Mouse (Mus musculus) heart, embryonic 12.5 days (tissue): ENCODE measurements around the gene Clec2g. TPM values are rescaled to one million over a fixed set of nuclear protein-coding genes. Genes with fewer than 3 reads are reported as not detected.
A peak's percentile ranks its signal among the peaks of the same experiment; 100 is the strongest.
"Not testable (repeated sequence)": the region's sequence is repeated elsewhere in the genome, so short reads cannot be mapped to it uniquely, and the experiment has no call there.

Source experiments
- ATAC-seq: fragments of 200-750 bp; cut with Nextera tagmentation; 2 replicates; pipeline ENCODE4 v1.8.0; 2017; ENCODE audit warnings: moderate TSS enrichment, moderate library complexity; ENCODE audit not compliant: insufficient number of reproducible peaks, low FRiP score
- H3K27ac ChIP-seq: fragments of 300-500 bp; sonication (generic); 2 replicates; pipeline ENCODE4 v1.5.1; 2016; ENCODE audit warnings: mild to moderate bottlenecking, moderate library complexity; ENCODE audit not compliant: poor library complexity, severe bottlenecking
- H3K27me3 ChIP-seq: fragments of 300-500 bp; sonication (generic); replicated peaks from 2 replicates; pipeline ENCODE4 v1.6.1; 2016; ENCODE audit warnings: mild to moderate bottlenecking, moderate library complexity
- H3K36me3 ChIP-seq: fragments of 300-500 bp; sonication (generic); 2 replicates; pipeline ENCODE4 v1.6.1; 2016; ENCODE audit warnings: mild to moderate bottlenecking, moderate library complexity
- H3K4me1 ChIP-seq: fragments of 300-500 bp; sonication (generic); replicated peaks from 2 replicates; pipeline ENCODE4 v1.6.1; 2016; ENCODE audit warnings: mild to moderate bottlenecking
- H3K4me2 ChIP-seq: fragments of 300-500 bp; sonication (generic); 2 replicates; pipeline ENCODE4 v1.6.1; 2016; ENCODE audit warnings: mild to moderate bottlenecking, moderate library complexity
- H3K4me3 ChIP-seq: fragments of 300-500 bp; sonication (generic); 2 replicates; pipeline ENCODE4 v1.5.1; 2016; ENCODE audit warnings: mild to moderate bottlenecking
- H3K9ac ChIP-seq: fragments of 300-500 bp; sonication (generic); 2 replicates; pipeline ENCODE4 v1.6.1; 2016; ENCODE audit warnings: mild to moderate bottlenecking, moderate library complexity
- H3K9me3 ChIP-seq: fragments of 300-500 bp; sonication (generic); replicated peaks from 2 replicates; pipeline ENCODE4 v1.6.1; 2016; ENCODE audit warnings: mild to moderate bottlenecking, moderate library complexity
- WGBS: fragments of 180-500 bp; shearing (Covaris S2); methylation state at CpG from one replicate; pipeline ENCODE4 v1.1.7; 2016; 5-methylcytosine and 5-hydroxymethylcytosine counted together
- polyA plus RNA-seq: library from polyadenylated mRNA; unstranded; fragments of >200 nt; fragmentation: Nextera tagmentation; extraction: Ambion mirVana; gene quantifications from 2 replicates; pipeline ENCODE4 v1.2.1, GENCODE M21; 2016

The Clec2g gene
- polyA plus RNA-seq, 1 experiment from 2014 or later: not detected

DNA sequence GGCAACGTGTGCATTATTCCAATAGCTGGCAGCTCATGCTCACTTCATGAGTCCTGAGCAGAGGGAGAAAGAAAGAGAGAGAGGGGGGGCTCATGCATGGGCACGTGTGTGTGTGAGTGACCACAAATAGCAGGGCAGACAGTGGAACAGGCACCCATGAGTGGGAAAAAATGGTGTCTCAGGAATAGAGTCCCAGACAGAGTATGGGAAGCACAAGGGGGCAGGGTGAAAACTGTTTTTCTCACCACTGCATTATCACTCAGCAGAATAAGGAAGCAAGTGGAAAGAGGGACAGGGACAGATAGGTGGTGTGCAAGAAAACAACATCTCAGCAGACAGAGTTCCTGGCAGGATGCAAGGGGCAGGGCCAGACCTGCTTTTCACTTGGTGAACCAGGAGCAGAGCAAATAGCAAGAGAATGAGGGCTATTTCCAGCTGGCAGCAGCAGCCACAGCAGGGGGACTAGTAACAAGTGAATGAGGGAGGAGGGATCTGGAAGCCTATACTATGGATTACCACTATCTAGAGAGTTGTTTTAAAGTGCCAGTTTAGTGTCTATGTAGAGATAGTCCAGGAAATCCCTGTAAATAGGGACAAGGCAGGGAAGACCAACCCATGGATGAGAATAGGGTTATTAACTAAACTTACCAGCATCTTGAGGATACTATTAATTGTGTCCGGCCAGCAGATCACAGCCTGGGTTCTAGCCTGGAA, 62.0 kb downstream of the Clec2g start:
- 0 out of 2 replicates have a peak overlapping the region, but pooled peaks have one; percentile 18 for H3K4me2 ChIP-seq

DNA sequence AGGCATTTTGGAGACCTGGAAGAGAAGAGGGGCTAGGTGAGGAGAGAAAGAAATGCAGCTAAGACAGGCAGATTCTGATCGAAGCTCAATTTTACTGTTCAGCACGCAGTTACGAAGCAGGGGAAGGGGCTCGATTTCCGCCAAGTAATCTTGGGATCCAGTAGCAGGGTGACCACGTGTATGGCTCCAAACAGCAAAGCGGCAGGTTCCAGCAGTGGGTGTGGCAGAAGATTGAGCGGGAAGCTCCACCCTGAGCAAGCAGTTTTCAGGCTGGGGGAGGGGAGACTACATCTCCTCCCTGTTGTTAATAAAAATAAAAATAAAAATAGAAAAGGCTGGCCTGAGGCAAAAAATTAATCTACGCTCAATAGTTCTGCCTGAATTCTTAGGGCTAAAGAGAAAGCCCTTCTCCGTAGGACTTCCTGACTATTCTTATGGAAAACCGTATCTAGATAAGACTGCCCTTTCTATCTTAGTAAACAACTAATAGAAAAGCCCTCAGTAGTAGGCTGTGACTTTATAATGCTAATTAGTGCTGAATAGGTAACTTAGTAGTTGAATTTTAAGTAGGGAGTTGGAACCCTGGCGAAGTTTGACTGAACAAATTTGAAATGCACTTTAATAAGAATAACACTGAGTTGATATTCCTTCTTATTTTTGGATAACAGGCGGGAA, 62.7 kb downstream of the Clec2g start:
- H3K4me1 ChIP-seq: peaks cover 8% of the 10 kb centered on the region; the same call in 1 of the 2 replicates
- no peak overlapping the region for H3K9ac ChIP-seq
- no peaks in the 10 kb centered on the region for H3K36me3 ChIP-seq
- H3K9me3 ChIP-seq: no peaks in the 10 kb centered on the region
- no peak for ATAC-seq
- H3K4me2 ChIP-seq: 0 out of 2 replicates have a peak overlapping the region, but pooled peaks have one; percentile 18
- H3K27me3 ChIP-seq: no peaks in the 10 kb centered on the region
- H3K27ac ChIP-seq: no peak overlapping the region
- no peak overlapping the region for H3K4me3 ChIP-seq
- 69% methylated on average over 13 of the region's 13 CpGs for WGBS

More for the DNA sequence above, 62.0 kb downstream of the Clec2g start:
- H3K9me3 ChIP-seq: no peaks in the 10 kb centered on the region
- no peak overlapping the region for H3K4me3 ChIP-seq
- H3K27me3 ChIP-seq: no peaks in the 10 kb centered on the region
- no peak overlapping the region for H3K27ac ChIP-seq
- H3K4me1 ChIP-seq: peaks cover 8% of the 10 kb centered on the region; the same call in 1 of the 2 replicates
- 61% methylated on average over 3 of the region's 3 CpGs for WGBS
- H3K36me3 ChIP-seq: no peaks in the 10 kb centered on the region
- no peak overlapping the region for H3K9ac ChIP-seq
- peak; percentile 56 for ATAC-seq

DNA sequence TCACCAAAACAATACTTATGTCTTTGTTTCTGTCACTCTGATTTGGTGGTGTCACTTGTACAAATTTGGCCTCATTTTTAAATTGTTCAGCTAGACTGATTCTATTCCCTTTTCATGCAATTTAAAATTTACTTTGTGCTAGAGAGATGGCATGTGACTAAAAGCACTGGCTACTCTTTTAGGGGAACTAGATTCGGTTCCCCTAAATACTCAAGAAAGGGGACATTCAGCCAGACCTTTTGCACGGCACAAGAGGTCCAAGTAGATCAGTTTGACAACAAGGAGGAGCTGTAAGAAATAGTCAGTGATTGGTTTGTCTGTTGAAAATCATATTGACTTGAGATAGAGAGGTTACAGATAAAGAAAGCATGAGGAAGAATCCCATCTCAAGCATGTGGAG, 67.2 kb downstream of the Clec2g start:
- 77% methylated on average over 2 of the region's 2 CpGs for WGBS
- no peak overlapping the region for H3K9ac ChIP-seq
- H3K4me2 ChIP-seq: no peak overlapping the region
- H3K9me3 ChIP-seq: no peaks in the 10 kb centered on the region
- H3K36me3 ChIP-seq: no peaks in the 10 kb centered on the region
- no peaks in the 10 kb centered on the region for H3K27me3 ChIP-seq
- no peak for ATAC-seq
- H3K27ac ChIP-seq: no peak overlapping the region
- no peak overlapping the region for H3K4me3 ChIP-seq
- H3K4me1 ChIP-seq: 0 out of 2 replicates have a peak, but pooled peaks cover 4% of the 10 kb centered on the region

DNA sequence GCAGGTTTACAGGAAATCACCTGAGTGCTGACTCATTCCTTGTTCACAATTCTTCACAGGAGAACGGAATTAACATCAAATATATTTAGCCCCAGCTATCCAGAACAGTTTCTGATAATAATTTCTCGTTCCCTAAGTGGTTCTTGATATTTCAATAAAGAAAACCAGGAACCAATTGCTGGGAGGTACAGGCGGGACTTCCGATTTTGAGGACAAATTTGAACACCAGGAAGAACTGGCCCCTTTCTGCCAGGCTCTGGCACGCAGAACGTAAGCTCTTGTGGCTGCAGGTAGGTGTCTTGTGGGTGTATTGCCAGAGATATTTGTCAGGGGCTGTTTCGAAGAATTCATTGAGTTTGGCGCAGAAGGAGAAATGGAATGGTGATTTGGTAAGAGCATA, 74.4 kb downstream of the Clec2g start:
- H3K9ac ChIP-seq: no peak overlapping the region
- H3K4me2 ChIP-seq: no peak overlapping the region
- H3K27me3 ChIP-seq: no peaks in the 10 kb centered on the region
- ATAC-seq: no peak
- no peak overlapping the region for H3K4me3 ChIP-seq
- H3K27ac ChIP-seq: no peak overlapping the region
- WGBS: 82% methylated on average over 8 of the region's 8 CpGs
- no peaks in the 10 kb centered on the region for H3K36me3 ChIP-seq
- H3K9me3 ChIP-seq: no peaks in the 10 kb centered on the region
- no peaks in the 10 kb centered on the region for H3K4me1 ChIP-seq

DNA sequence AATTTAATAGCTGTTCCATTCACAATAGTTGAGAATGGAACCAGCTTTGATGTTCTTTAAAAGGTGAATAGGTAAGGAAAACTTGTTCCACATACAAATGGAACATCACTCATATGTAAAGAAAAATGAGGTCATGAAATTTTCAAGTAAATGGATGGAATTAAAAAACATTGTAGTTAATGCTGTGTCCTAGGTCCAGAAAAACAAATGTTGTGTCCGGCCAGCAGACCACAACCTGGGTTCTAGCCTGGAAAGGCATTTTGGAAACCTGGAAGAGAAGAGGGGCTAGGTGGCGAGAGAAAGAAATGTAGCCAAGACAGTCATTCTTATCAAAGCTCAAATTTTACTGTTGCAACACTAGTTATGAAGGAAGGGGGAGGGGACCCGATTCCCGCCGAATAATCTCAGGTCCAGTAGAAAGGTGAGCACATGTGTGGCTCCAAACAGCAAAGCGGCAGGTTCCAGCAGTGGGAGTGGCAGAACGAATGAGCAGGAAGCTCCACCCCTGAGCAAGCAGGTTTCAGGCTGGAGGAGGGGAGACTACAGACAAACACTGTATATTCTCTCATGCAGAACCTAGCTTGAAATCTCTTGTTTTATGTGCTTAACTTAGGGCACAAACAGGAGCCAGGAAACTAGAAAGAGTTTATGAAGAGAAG, 75.8 kb downstream of the Clec2g start:
- H3K27me3 ChIP-seq, H3K36me3 ChIP-seq, H3K9ac ChIP-seq, H3K9me3 ChIP-seq, H3K4me1 ChIP-seq, H3K27ac ChIP-seq, H3K4me3 ChIP-seq, ATAC-seq, H3K4me2 ChIP-seq: not testable (repeated sequence)
- WGBS: 82% methylated on average over 7 of the region's 7 CpGs

DNA sequence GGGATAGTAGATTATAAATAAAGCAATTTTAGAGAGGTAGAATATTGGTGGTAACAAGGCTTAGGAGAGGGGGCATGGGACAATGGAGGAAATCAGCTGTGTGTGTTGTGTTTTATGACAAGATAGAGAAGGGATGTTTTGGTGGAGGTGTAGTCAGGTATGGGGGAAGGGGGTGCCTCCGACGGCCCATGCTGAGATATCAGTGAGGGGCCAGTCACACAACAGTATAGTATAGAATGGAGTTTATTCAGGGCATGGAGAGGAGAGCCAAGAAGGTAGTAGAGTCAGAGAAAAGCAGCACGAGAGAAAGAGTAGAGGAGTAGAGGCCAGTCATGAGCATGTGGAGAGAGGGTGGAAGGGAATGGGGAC, 76.3 kb downstream of the Clec2g start:
- WGBS: 89% methylated on average over 3 of the region's 3 CpGs
- H3K27ac ChIP-seq: no peak overlapping the region
- no peaks in the 10 kb centered on the region for H3K36me3 ChIP-seq
- no peaks in the 10 kb centered on the region for H3K4me1 ChIP-seq
- no peak overlapping the region for H3K4me3 ChIP-seq
- H3K9me3 ChIP-seq: no peaks in the 10 kb centered on the region
- H3K9ac ChIP-seq: no peak overlapping the region
- ATAC-seq: no peak
- no peak overlapping the region for H3K4me2 ChIP-seq
- no peaks in the 10 kb centered on the region for H3K27me3 ChIP-seq

DNA sequence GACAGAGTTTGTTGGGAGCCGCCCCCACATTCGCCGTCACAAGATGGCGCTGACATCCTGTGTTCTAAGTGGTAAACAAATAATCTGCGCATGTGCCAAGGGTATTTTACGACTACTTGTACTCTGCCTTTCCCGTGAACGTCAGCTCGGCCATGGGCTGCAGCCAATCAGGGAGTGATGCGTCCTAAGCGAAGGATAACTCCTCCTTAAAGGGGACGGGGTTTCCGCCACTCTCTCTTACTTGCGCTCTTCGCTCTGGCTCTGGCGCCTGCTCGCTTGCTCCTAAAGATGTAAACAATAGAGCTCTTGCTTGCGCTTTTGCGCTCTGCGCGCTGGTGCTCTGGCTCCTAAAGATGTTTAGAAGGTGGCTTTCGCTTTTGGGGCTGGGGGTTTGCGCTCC, 77.8 kb downstream of the Clec2g start:
- WGBS: 91% methylated on average over 20 of the region's 23 CpGs
- H3K4me3 ChIP-seq, H3K9me3 ChIP-seq, H3K36me3 ChIP-seq, H3K9ac ChIP-seq, H3K4me2 ChIP-seq, ATAC-seq, H3K27me3 ChIP-seq, H3K4me1 ChIP-seq, H3K27ac ChIP-seq: not testable (repeated sequence)

DNA sequence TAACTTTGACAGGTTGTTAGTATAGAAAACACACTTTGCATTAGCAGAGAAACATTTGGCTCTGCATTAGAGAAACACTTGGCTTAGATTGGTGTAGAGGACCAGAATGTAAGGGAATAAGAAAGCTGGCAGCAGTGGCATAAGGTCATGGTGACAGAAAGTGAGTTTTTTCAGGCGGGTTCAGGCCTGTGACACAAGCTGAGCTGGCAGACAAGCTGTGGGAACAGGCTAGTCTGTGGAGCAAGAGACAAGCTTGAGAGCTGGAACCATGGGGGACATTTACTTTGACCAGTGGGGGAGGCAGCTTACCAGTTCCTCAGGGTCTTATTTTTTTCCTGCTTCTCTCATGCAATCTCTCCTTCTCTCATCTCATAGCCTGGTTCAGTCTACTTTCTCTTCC, 78.8 kb downstream of the Clec2g start:
- Histone ChIP-seq H3K9ac (no peak overlapping the region), H3K27me3 (no peaks in the 10 kb centered on the region), H3K9me3 (no peaks in the 10 kb centered on the region), H3K36me3 (no peaks in the 10 kb centered on the region), H3K4me3 (no peak overlapping the region), H3K4me1 (no peaks in the 10 kb centered on the region), H3K4me2 (no peak overlapping the region), H3K27ac (no peak overlapping the region)
- 48% methylated on average over 1 of the region's 1 CpGs for WGBS
- ATAC-seq: no peak

DNA sequence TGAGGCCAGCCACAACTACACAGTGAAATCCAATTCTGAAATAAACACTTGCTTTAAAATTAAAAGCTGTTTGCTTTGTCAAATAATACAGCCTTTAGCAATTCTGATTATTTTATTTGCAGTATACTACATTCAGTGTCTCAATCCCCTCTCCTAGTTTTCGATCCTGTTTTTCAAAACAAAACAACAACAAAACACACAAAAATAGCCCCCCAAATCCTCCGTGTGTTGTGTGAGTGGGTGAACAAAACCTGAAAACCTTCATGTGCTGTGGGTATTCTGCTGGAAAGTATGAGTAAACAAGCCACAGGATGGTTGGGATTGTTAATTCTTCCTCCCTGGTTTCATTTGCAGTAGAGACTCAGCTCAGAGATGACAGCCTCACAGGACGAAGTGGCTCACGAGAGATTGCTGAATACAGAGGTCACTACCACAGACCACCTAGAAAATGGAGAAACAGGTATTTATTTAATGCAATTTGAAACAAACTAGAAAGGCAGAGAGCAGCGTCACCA, 79.6 kb downstream of the Clec2g start:
- WGBS: 82% methylated on average over 5 of the region's 5 CpGs
- Histone ChIP-seq H3K27me3 (no peaks in the 10 kb centered on the region), H3K4me1 (no peaks in the 10 kb centered on the region), H3K9me3 (no peaks in the 10 kb centered on the region), H3K4me2 (no peak overlapping the region), H3K36me3 (no peaks in the 10 kb centered on the region), H3K27ac (no peak overlapping the region), H3K9ac (no peak overlapping the region), H3K4me3 (no peak overlapping the region)
- no peak for ATAC-seq

DNA sequence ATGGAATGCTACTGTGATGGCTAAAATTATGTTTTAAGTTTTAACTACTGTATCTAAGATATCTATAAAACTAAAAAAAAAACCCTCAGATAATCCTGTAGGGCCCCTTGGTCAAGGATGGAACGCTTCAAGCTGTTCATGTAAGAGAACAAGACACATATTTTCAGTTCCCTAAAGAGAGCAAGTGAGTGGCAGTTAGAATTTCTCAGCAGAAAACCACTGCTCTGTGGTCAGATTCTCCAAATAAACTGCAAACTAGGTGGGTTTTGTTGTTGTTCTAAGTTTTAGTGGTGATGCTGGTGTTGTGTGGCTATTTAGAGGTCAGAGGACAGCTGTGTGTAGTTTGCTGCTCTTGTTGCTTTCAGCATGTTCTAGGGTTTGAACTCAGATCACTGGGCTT, 80.2 kb downstream of the Clec2g start:
- 65% methylated on average over 1 of the region's 1 CpGs for WGBS

More for the DNA sequence above, 80.2 kb downstream of the Clec2g start:
- Histone ChIP-seq H3K9me3 (no peaks in the 10 kb centered on the region), H3K4me2 (no peak overlapping the region), H3K9ac (no peak overlapping the region), H3K4me1 (no peaks in the 10 kb centered on the region), H3K27me3 (no peaks in the 10 kb centered on the region), H3K36me3 (no peaks in the 10 kb centered on the region), H3K4me3 (no peak overlapping the region), H3K27ac (no peak overlapping the region)
- no peak for ATAC-seq
